Comparison of ENCODE assay signal across 26 mouse cellular contexts in the genomic region with DNA sequence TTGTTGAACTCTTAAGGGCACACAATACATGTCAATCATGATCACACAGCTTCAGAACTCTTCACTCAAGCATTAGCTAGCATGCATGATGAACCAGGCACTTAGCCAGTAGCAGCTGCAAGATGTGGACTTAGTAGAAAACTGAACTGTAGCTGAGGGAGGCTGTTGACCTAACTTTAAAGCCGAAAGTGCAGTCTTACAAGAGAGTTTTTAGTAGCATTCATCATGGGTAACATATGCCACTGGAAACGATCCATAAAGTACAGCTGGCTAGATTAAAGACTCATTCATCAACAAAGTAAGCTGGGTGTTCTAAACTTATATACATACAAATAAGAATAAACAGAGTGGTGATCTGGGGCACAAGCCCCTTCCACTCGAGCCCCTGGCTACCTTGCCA.
A peak's percentile ranks its signal among the peaks of the same experiment; 100 is the strongest.
DNase-seq lines count a peak whose midpoint lies in the region; ATAC-seq and TF ChIP-seq lines count a peak whose summit lies in the region.
"Had no signal": no experiment of that assay in that cellular context is flagged by ENCODE, and none has a peak within 500 bp of the region (broad histone marks: within the 10 kb centered on the region; RNA-seq: fewer than 3 reads in every experiment).

No protein-coding gene starts in this region.

- H3K9ac ChIP-seq in forebrain, embryonic 13.5 days = no peak overlapping the region
- H3K9ac ChIP-seq in kidney, embryonic 16.5 days (replicated peaks; ENCODE audit: low read length) = no peak overlapping the region
- H3K9ac ChIP-seq: heart, embryonic 13.5 days; hindbrain, embryonic 13.5 days; liver, embryonic 15.5 days; stomach, embryonic 15.5 days had no signal

- no peaks in the 10 kb centered on the region for H3K36me3 ChIP-seq in forebrain, embryonic 13.5 days (ENCODE audit: poor library complexity, severe bottlenecking)
- no peaks in the 10 kb centered on the region for H3K36me3 ChIP-seq in forebrain, embryonic 10.5 days (replicated peaks)
- no peaks in the 10 kb centered on the region for H3K36me3 ChIP-seq in kidney, embryonic 16.5 days (ENCODE audit: insufficient read depth, low read length)
- H3K36me3 ChIP-seq: heart, embryonic 13.5 days; hindbrain, embryonic 13.5 days; limb, embryonic 10.5 days; liver, embryonic 15.5 days; stomach, embryonic 15.5 days had no signal

- no peak for DNase-seq in forebrain, embryonic 10.5 days (ENCODE audit: extremely low spot score, low spot score)
- no peak for DNase-seq in kidney, postnatal 36 days
- DNase-seq in left cerebral cortex, postnatal 14 days (ENCODE audit: low spot score in 2 of 2) = peak; percentile 2 to 17
- DNase-seq in left cerebral cortex, adult 2 months (ENCODE audit: extremely low spot score in 1 of 2, low spot score in 2 of 2) = no peak
- peak; percentile 69 for DNase-seq in brain, embryonic 14.5 days (ENCODE audit: low read depth)
- DNase-seq: adrenal gland, postnatal 36 days; cerebellum, adult 11-12 months; cerebellum, postnatal 10 days; gastrocnemius, postnatal 36 days; heart, adult 2 months; kidney, adult 2 months; liver; thymus, postnatal 4 days had no signal

- H3K27ac ChIP-seq in forebrain, embryonic 13.5 days = no peak overlapping the region
- H3K27ac ChIP-seq in forebrain, embryonic 10.5 days = no peak overlapping the region
- H3K27ac ChIP-seq in kidney, embryonic 16.5 days (ENCODE audit: low read length) = no peak overlapping the region
- H3K27ac ChIP-seq in left cerebral cortex, adult 2 months = no peak overlapping the region
- H3K27ac ChIP-seq: heart, adult 2 months; heart, embryonic 13.5 days; hindbrain, embryonic 13.5 days; layer of hippocampus, adult 2 months; limb, embryonic 10.5 days; liver, embryonic 15.5 days; macrophage; stomach, embryonic 15.5 days had no signal

- no peak overlapping the region for H3K4me2 ChIP-seq in forebrain, embryonic 13.5 days
- H3K4me2 ChIP-seq in kidney, embryonic 16.5 days (replicated peaks; ENCODE audit: low read depth, low read length) = no peak overlapping the region
- H3K4me2 ChIP-seq: heart, embryonic 13.5 days; hindbrain, embryonic 13.5 days; liver, embryonic 15.5 days; stomach, embryonic 15.5 days had no signal

- H3K9me3 ChIP-seq in forebrain, embryonic 13.5 days (replicated peaks) = no peaks in the 10 kb centered on the region
- H3K9me3 ChIP-seq in forebrain, embryonic 10.5 days = no peaks in the 10 kb centered on the region
- H3K9me3 ChIP-seq in kidney, embryonic 16.5 days (ENCODE audit: low read length) = no peaks in the 10 kb centered on the region
- H3K9me3 ChIP-seq: heart, embryonic 13.5 days; hindbrain, embryonic 13.5 days; limb, embryonic 10.5 days; liver, embryonic 15.5 days; stomach, embryonic 15.5 days had no signal

- 73% methylated on average over 3 of the region's 3 CpGs for WGBS in forebrain, embryonic 13.5 days
- 91% methylated on average over 3 of the region's 3 CpGs for WGBS in forebrain, embryonic 10.5 days
- 51% methylated on average over 3 of the region's 3 CpGs for WGBS in kidney, embryonic 16.5 days

- no peaks in the 10 kb centered on the region for H3K4me1 ChIP-seq in forebrain, embryonic 13.5 days
- H3K4me1 ChIP-seq in forebrain, embryonic 10.5 days = no peaks in the 10 kb centered on the region
- H3K4me1 ChIP-seq in kidney, embryonic 16.5 days (ENCODE audit: insufficient read depth, low read length) = no peaks in the 10 kb centered on the region
- H3K4me1 ChIP-seq: heart, embryonic 13.5 days; hindbrain, embryonic 13.5 days; limb, embryonic 10.5 days; liver, embryonic 15.5 days; stomach, embryonic 15.5 days had no signal

- H3K27me3 ChIP-seq in forebrain, embryonic 13.5 days = no peaks in the 10 kb centered on the region
- H3K27me3 ChIP-seq in forebrain, embryonic 10.5 days (ENCODE audit: poor library complexity, severe bottlenecking) = no peaks in the 10 kb centered on the region
- no peaks in the 10 kb centered on the region for H3K27me3 ChIP-seq in kidney, embryonic 16.5 days (ENCODE audit: insufficient read depth, low read length)
- H3K27me3 ChIP-seq: heart, embryonic 13.5 days; hindbrain, embryonic 13.5 days; liver, embryonic 15.5 days; stomach, embryonic 15.5 days had no signal

- 0 out of 2 replicates have a peak, but pooled peaks have one; percentile 21 for ATAC-seq in forebrain, embryonic 13.5 days
- ATAC-seq in kidney, embryonic 16.5 days (ENCODE audit: low FRiP score, low TSS enrichment) = peak; percentile 31; the same call in 1 of the 2 replicates
- ATAC-seq: CD4-positive, CD25-positive, alpha-beta regulatory T cell, adult 4 months; inflammation-experienced regulatory T-cells, adult 6 months; lung, postnatal 0 days; midbrain, embryonic 16.5 days had no signal

- intact Hi-C loops in left cerebral cortex, postnatal 14 days (cut with DNase I) = no loop called here
- intact Hi-C loops in left cerebral cortex, adult 2 months (cut with DNase I) = no loop called here

- TF ChIP-seq POLR2A in brain, embryonic 14.5 days (IDR thresholded peaks at IDR 0.05; ENCODE audit: borderline replicate concordance, extremely low read depth, insufficient read depth, insufficient read length, poor library complexity, severe bottlenecking) = no peak

- H3K4me3 ChIP-seq in forebrain, embryonic 13.5 days = no peak overlapping the region
- no peak overlapping the region for H3K4me3 ChIP-seq in forebrain, embryonic 10.5 days
- H3K4me3 ChIP-seq in kidney, embryonic 16.5 days (ENCODE audit: low read length) = no peak overlapping the region
- no peak overlapping the region for H3K4me3 ChIP-seq in left cerebral cortex, adult 2 months
- H3K4me3 ChIP-seq: heart, adult 2 months; heart, embryonic 13.5 days; hindbrain, embryonic 13.5 days; layer of hippocampus, adult 2 months; limb, embryonic 10.5 days; liver, embryonic 15.5 days; stomach, embryonic 15.5 days had no signal

- TF ChIP-seq CTCF in left cerebral cortex, adult 2 months (IDR thresholded peaks at IDR 0.05) = no peak
- TF ChIP-seq CTCF in brain, embryonic 14.5 days (IDR thresholded peaks at IDR 0.05; ENCODE audit: borderline replicate concordance, extremely low read depth, insufficient read depth, insufficient read length) = no peak

Comparison
In these comparisons a context has a peak if more than half of its experiments do, and no peak if none do; other contexts are left out.
1. DNase-seq: peak in left cerebral cortex, postnatal 14 days (2 of 2) and brain, embryonic 14.5 days (single experiment); none in forebrain, embryonic 10.5 days (single experiment), kidney, postnatal 36 days (0 of 2) and left cerebral cortex, adult 2 months (0 of 2).